Mouse (Mus musculus) ZHBTc4 (cell line): ENCODE results near the gene Tmco4.
A peak's percentile ranks its signal among the peaks of the same experiment; 100 is the strongest.

Source experiments
- DNase-seq: peaks from one replicate; pipeline ENCODE4 v3.0.0-alpha.2; 2011; ENCODE audit warnings: low read depth, low spot score

Gene Tmco4

GRCm38 (mm10) chr4:138972827-138973718 is at the start of gene Tmco4:
TSS of gene Tmco4 (plus strand) at chr4:138972888.
- peak; percentile 91 for DNase-seq

GRCm38 (mm10) chr4:138925561-138925960 is 47.1 kb upstream of the Tmco4 start:
- no peak for DNase-seq

- no peak for DNase-seq
Measured at GRCm38 (mm10) chr4:138933862-138934261, 38.8 kb upstream of the Tmco4 start.

GRCm38 (mm10) chr4:138934456-138935145 is 38.1 kb upstream of the Tmco4 start:
- DNase-seq = no peak

GRCm38 (mm10) chr4:138938495-138939269 is 34.0 kb upstream of the Tmco4 start:
- DNase-seq = no peak

GRCm38 (mm10) chr4:138939481-138939880 is 33.2 kb upstream of the Tmco4 start:
- DNase-seq = no peak

GRCm38 (mm10) chr4:138941401-138941800 is 31.3 kb upstream of the Tmco4 start:
- no peak for DNase-seq

- no peak for DNase-seq
Measured at GRCm38 (mm10) chr4:138941966-138942365, 30.7 kb upstream of the Tmco4 start.

- DNase-seq = peak; percentile 96
Measured at GRCm38 (mm10) chr4:138943730-138944129, 29.0 kb upstream of the Tmco4 start.

- peak; percentile 59 for DNase-seq
Measured at GRCm38 (mm10) chr4:138948257-138948656, 24.4 kb upstream of the Tmco4 start.

- DNase-seq = no peak
Measured at GRCm38 (mm10) chr4:138958612-138959011, 14.1 kb upstream of the Tmco4 start.

- DNase-seq = no peak
Measured at GRCm38 (mm10) chr4:138959120-138959519, 13.6 kb upstream of the Tmco4 start.

GRCm38 (mm10) chr4:138959926-138960325 is 12.8 kb upstream of the Tmco4 start:
- no peak for DNase-seq

GRCm38 (mm10) chr4:138962719-138963118 is 10.0 kb upstream of the Tmco4 start:
- DNase-seq = no peak

- DNase-seq = no peak
Measured at GRCm38 (mm10) chr4:138965871-138966270, 6.8 kb upstream of the Tmco4 start.

GRCm38 (mm10) chr4:138966866-138967265 is 5.8 kb upstream of the Tmco4 start, which contains the start of gene Rnf186:
TSS of gene Rnf186 (plus strand) at chr4:138967112.
- DNase-seq = no peak

- no peak for DNase-seq
Measured at GRCm38 (mm10) chr4:138967485-138967884, 5.2 kb upstream of the Tmco4 start.

- DNase-seq = no peak
Measured at GRCm38 (mm10) chr4:138968772-138969556, 3.7 kb upstream of the Tmco4 start.

GRCm38 (mm10) chr4:138969736-138970135 is 3.0 kb upstream of the Tmco4 start:
- DNase-seq = no peak

- DNase-seq = no peak
Measured at GRCm38 (mm10) chr4:138971371-138971770, 1.3 kb upstream of the Tmco4 start.
